7 mouse cellular contexts compared by ENCODE assay signal in genomic region chr1:156940142-156940522, GRCm38 (mm10). TPM values are rescaled to one million over a fixed set of nuclear protein-coding genes. Genes with fewer than 3 reads are reported as not detected.
DNase-seq lines count a peak whose midpoint lies in the region; ATAC-seq lines count a peak whose summit lies in the region.

No protein-coding gene starts in this region.

- ATAC-seq in lung, embryonic 16.5 days (ENCODE audit: low read depth), result no peak
- ATAC-seq in forebrain, embryonic 11.5 days (replicated peaks; ENCODE audit: low FRiP score), result no peak
- no peak for ATAC-seq in limb, embryonic 15.5 days (ENCODE audit: insufficient number of reproducible peaks, low FRiP score, low TSS enrichment, low read depth)
- no peak for ATAC-seq in stomach, embryonic 15.5 days (ENCODE audit: insufficient read depth, low FRiP score, low read depth)

- H3K4me3 ChIP-seq in lung, embryonic 16.5 days (ENCODE audit: low read length), result peak overlapping the region; percentile 93
- H3K4me3 ChIP-seq in forebrain, embryonic 11.5 days (ENCODE audit: low read depth, low read length), result peak overlapping the region; percentile 93
- peak overlapping the region; percentile 85 for H3K4me3 ChIP-seq in limb, embryonic 15.5 days
- peak overlapping the region; percentile 92 for H3K4me3 ChIP-seq in stomach, embryonic 15.5 days (replicated peaks)

- H3K4me1 ChIP-seq in lung, embryonic 16.5 days (replicated peaks; ENCODE audit: control insufficient read depth, insufficient read depth, low read length), result peaks cover 10% of the 10 kb centered on the region
- no peaks in the 10 kb centered on the region; the same call in 1 of the 2 replicates for H3K4me1 ChIP-seq in forebrain, embryonic 11.5 days (replicated peaks; ENCODE audit: control insufficient read depth, insufficient read depth, low read length)
- H3K4me1 ChIP-seq in limb, embryonic 15.5 days, result no peaks in the 10 kb centered on the region
- no peaks in the 10 kb centered on the region; the same call in 1 of the 2 replicates for H3K4me1 ChIP-seq in stomach, embryonic 15.5 days

- DNase-seq in lung, postnatal 36 days, result no peak
- DNase-seq in forebrain, embryonic 11.5 days (ENCODE audit: low spot score), result no peak
- DNase-seq in cerebellum, adult 18-20 months, result no peak
- no peak for DNase-seq in spleen, postnatal 10 days (ENCODE audit: low spot score in 2 of 2)

- WGBS in lung, embryonic 16.5 days, result 7% methylated on average over 8 of the region's 8 CpGs
- 2% methylated on average over 8 of the region's 8 CpGs for WGBS in forebrain, embryonic 11.5 days
- WGBS in limb, embryonic 15.5 days, result 4% methylated on average over 8 of the region's 8 CpGs
- 6% methylated on average over 8 of the region's 8 CpGs for WGBS in stomach, embryonic 15.5 days

- H3K27me3 ChIP-seq in lung, embryonic 16.5 days (ENCODE audit: control insufficient read depth, insufficient read depth, low read depth, low read length), result no peaks in the 10 kb centered on the region
- no peaks in the 10 kb centered on the region for H3K27me3 ChIP-seq in forebrain, embryonic 11.5 days (ENCODE audit: control insufficient read depth, insufficient read depth, low read length)
- H3K27me3 ChIP-seq in limb, embryonic 15.5 days, result 0 out of 2 replicates have a peak, but pooled peaks cover 2% of the 10 kb centered on the region
- no peaks in the 10 kb centered on the region for H3K27me3 ChIP-seq in stomach, embryonic 15.5 days (replicated peaks)

- no peaks in the 10 kb centered on the region for H3K36me3 ChIP-seq in lung, embryonic 16.5 days (ENCODE audit: control insufficient read depth, insufficient read depth, low read length)
- H3K36me3 ChIP-seq in forebrain, embryonic 11.5 days (ENCODE audit: control insufficient read depth, insufficient read depth, low read length), result no peaks in the 10 kb centered on the region
- no peaks in the 10 kb centered on the region for H3K36me3 ChIP-seq in limb, embryonic 15.5 days
- H3K36me3 ChIP-seq in stomach, embryonic 15.5 days, result no peaks in the 10 kb centered on the region

- H3K27ac ChIP-seq in lung, embryonic 16.5 days (ENCODE audit: low read length), result no peak overlapping the region
- H3K27ac ChIP-seq in forebrain, embryonic 11.5 days (ENCODE audit: low read depth, low read length), result no peak overlapping the region
- no peak overlapping the region for H3K27ac ChIP-seq in limb, embryonic 15.5 days
- H3K27ac ChIP-seq in stomach, embryonic 15.5 days, result no peak overlapping the region

- H3K9ac ChIP-seq in lung, embryonic 16.5 days (ENCODE audit: low read length), result peak overlapping the region; percentile 90
- H3K9ac ChIP-seq in forebrain, embryonic 11.5 days (ENCODE audit: low read length), result peak overlapping the region; percentile 87
- H3K9ac ChIP-seq in limb, embryonic 15.5 days, result peak overlapping the region; percentile 74; the same call in 1 of the 2 replicates
- H3K9ac ChIP-seq in stomach, embryonic 15.5 days, result no peak overlapping the region

- H3K9me3 ChIP-seq in lung, embryonic 16.5 days (ENCODE audit: control insufficient read depth, low read length), result no peaks in the 10 kb centered on the region
- no peaks in the 10 kb centered on the region for H3K9me3 ChIP-seq in forebrain, embryonic 11.5 days (ENCODE audit: control insufficient read depth, low read length)
- H3K9me3 ChIP-seq in limb, embryonic 15.5 days, result no peaks in the 10 kb centered on the region
- no peaks in the 10 kb centered on the region for H3K9me3 ChIP-seq in stomach, embryonic 15.5 days

- peak overlapping the region; percentile 97 for H3K4me2 ChIP-seq in lung, embryonic 16.5 days (ENCODE audit: low read depth, low read length)
- peak overlapping the region; percentile 93 for H3K4me2 ChIP-seq in forebrain, embryonic 11.5 days (ENCODE audit: low read depth, low read length, severe bottlenecking)
- peak overlapping the region; percentile 89 for H3K4me2 ChIP-seq in limb, embryonic 15.5 days
- H3K4me2 ChIP-seq in stomach, embryonic 15.5 days, result peak overlapping the region; percentile 91

RNA-seq across cellular contexts. Expression of gene Ralgps2, which starts 0.7 kb away (rescaled TPM):
- polyA plus RNA-seq in lung, embryonic 16.5 days (2015; fragmentation: Nextera tagmentation; extraction: Ambion mirVana), result 68.8 and 75.8 TPM in 2 replicates
- polyA plus RNA-seq in forebrain, embryonic 11.5 days (2014; fragmentation: Nextera tagmentation; extraction: Ambion mirVana), result 73.8 and 82.0 TPM in 2 replicates
- 84.1 and 88.8 TPM in 2 replicates for polyA plus RNA-seq in limb, embryonic 15.5 days (2015; fragmentation: Nextera tagmentation; extraction: Ambion mirVana)
- polyA plus RNA-seq in stomach, embryonic 15.5 days (2015; fragmentation: Nextera tagmentation; extraction: Ambion mirVana), result 48.9 and 50.1 TPM in 2 replicates
